Mouse (Mus musculus): ENCODE measurements at regions not wholly inside any gene's neighbourhood (a gene's known extent, or its start where the extent isn't known, plus 50 kb on each side); places are given as distances from the start of the nearest gene placed in this dataset.

GRCm38 (mm10) chr17:88195303-88195702 lies 130.2 kb upstream of the Fbxo11 start:
- TF ChIP-seq CTCF (IDR thresholded peaks at IDR 0.05; ENCODE audit: low read depth) (no peak), EP300 (optimal IDR thresholded peaks at IDR 0.05) (no peak)

Measured in stomach, postnatal 0 days (tissue).